Mouse (Mus musculus): ENCODE results near the gene Mylk4.

Mylk4 gene

GRCm38 (mm10) chr13:32803701-32804345, 20.1 kb upstream of the Mylk4 start:
- no peak for TF ChIP-seq GATA4 (IDR thresholded peaks at IDR 0.05; ENCODE audit: insufficient replicate concordance, low read length)

- no peak for TF ChIP-seq GATA4 (IDR thresholded peaks at IDR 0.05; ENCODE audit: insufficient replicate concordance, low read length)
These were observed 18.7 kb upstream of the Mylk4 start, which contains the start of gene D930007J09Rik for GRCm38 (mm10) chr13:32802259-32803081. D930007J09Rik (minus strand) TSS chr13:32802849.

- TF ChIP-seq GATA4 (IDR thresholded peaks at IDR 0.05; ENCODE audit: insufficient replicate concordance, low read length) = no peak; the same call in 1 of the 2 replicates
These were observed 18.0 kb upstream of the Mylk4 start, which contains the start of gene Wrnip1 for GRCm38 (mm10) chr13:32801693-32802221. Wrnip1 (plus strand) TSS chr13:32802038.

- no peak for TF ChIP-seq GATA4 (IDR thresholded peaks at IDR 0.05; ENCODE audit: insufficient replicate concordance, low read length)
These were observed 17.1 kb upstream of the Mylk4 start for GRCm38 (mm10) chr13:32800859-32801258.

GRCm38 (mm10) chr13:32799131-32799530, 15.4 kb upstream of the Mylk4 start:
- no peak for TF ChIP-seq GATA4 (IDR thresholded peaks at IDR 0.05; ENCODE audit: insufficient replicate concordance, low read length)

GRCm38 (mm10) chr13:32797085-32797484, 13.3 kb upstream of the Mylk4 start:
- no peak for TF ChIP-seq GATA4 (IDR thresholded peaks at IDR 0.05; ENCODE audit: insufficient replicate concordance, low read length)

GRCm38 (mm10) chr13:32795166-32795565, 11.4 kb upstream of the Mylk4 start:
- TF ChIP-seq GATA4 (IDR thresholded peaks at IDR 0.05; ENCODE audit: insufficient replicate concordance, low read length) = no peak

GRCm38 (mm10) chr13:32794619-32795018, 10.9 kb upstream of the Mylk4 start:
- TF ChIP-seq GATA4 (IDR thresholded peaks at IDR 0.05; ENCODE audit: insufficient replicate concordance, low read length) = no peak

GRCm38 (mm10) chr13:32789781-32790180, 6.0 kb upstream of the Mylk4 start:
- no peak for TF ChIP-seq GATA4 (IDR thresholded peaks at IDR 0.05; ENCODE audit: insufficient replicate concordance, low read length)

GRCm38 (mm10) chr13:32787584-32787983, 3.8 kb upstream of the Mylk4 start:
- TF ChIP-seq GATA4 (IDR thresholded peaks at IDR 0.05; ENCODE audit: insufficient replicate concordance, low read length) = no peak

- TF ChIP-seq GATA4 (IDR thresholded peaks at IDR 0.05; ENCODE audit: insufficient replicate concordance, low read length) = no peak
These were observed 699 bp downstream of the Mylk4 start for GRCm38 (mm10) chr13:32783055-32783454.

- TF ChIP-seq GATA4 (IDR thresholded peaks at IDR 0.05; ENCODE audit: insufficient replicate concordance, low read length) = no peak
These were observed 4.9 kb downstream of the Mylk4 start for GRCm38 (mm10) chr13:32778861-32779260.

GRCm38 (mm10) chr13:32776350-32776749, 7.4 kb downstream of the Mylk4 start:
- TF ChIP-seq GATA4 (IDR thresholded peaks at IDR 0.05; ENCODE audit: insufficient replicate concordance, low read length) = no peak

- TF ChIP-seq GATA4 (IDR thresholded peaks at IDR 0.05; ENCODE audit: insufficient replicate concordance, low read length) = no peak
These were observed 7.9 kb downstream of the Mylk4 start for GRCm38 (mm10) chr13:32775889-32776288.

- no peak for TF ChIP-seq GATA4 (IDR thresholded peaks at IDR 0.05; ENCODE audit: insufficient replicate concordance, low read length)
These were observed 13.8 kb downstream of the Mylk4 start for GRCm38 (mm10) chr13:32769960-32770359.

- no peak for TF ChIP-seq GATA4 (IDR thresholded peaks at IDR 0.05; ENCODE audit: insufficient replicate concordance, low read length)
These were observed 15.7 kb downstream of the Mylk4 start for GRCm38 (mm10) chr13:32768104-32768503.

Data from liver, adult (tissue).